Mouse (Mus musculus): ENCODE results near the gene Ackr1. TPM values are rescaled to one million over a fixed set of nuclear protein-coding genes. Genes with fewer than 3 reads are reported as not detected.

The Ackr1 gene
- polyA plus RNA-seq, 1 experiment from 2014 or later = 15.4 TPM

GRCm38 (mm10) chr1:173342425-173342824 lies 8.9 kb upstream of the Ackr1 start:
- no peaks in the 10 kb centered on the region for H3K27me3 ChIP-seq
- H3K9ac ChIP-seq = no peak overlapping the region
- no peak overlapping the region for H3K4me3 ChIP-seq
- 41% methylated on average over 1 of the region's 1 CpGs for WGBS
- H3K9me3 ChIP-seq = no peaks in the 10 kb centered on the region
- H3K4me2 ChIP-seq = no peak overlapping the region
- H3K27ac ChIP-seq (replicated peaks) = no peak overlapping the region
- peaks cover 82% of the 10 kb centered on the region for H3K36me3 ChIP-seq
- peak; percentile 9; the same call in 1 of the 2 replicates for ATAC-seq (ENCODE audit: low read depth)
- H3K4me1 ChIP-seq (replicated peaks) = peaks cover 17% of the 10 kb centered on the region

DNA sequence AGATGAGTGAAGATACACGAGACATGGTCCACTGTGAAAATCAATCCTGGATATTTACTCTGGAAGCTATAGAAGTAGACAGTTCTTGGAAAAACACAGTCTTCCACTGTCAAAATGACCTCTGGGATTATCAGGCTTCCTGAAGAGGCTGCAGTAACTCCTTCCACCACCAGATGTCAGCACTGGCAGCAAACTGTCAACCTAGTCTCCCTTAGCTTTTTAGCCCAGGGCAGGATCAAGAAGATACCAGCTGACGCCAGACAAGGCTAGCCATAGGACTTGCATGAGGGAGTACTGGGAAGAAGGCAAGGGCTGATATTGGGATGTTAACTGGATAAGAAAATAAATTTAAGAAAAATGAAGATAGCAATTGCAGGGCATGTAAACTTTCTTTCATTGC lies 6.0 kb upstream of the Ackr1 start:
- H3K9ac ChIP-seq = no peak overlapping the region
- no peaks in the 10 kb centered on the region for H3K27me3 ChIP-seq
- H3K4me2 ChIP-seq = no peak overlapping the region
- no peak for ATAC-seq (ENCODE audit: low read depth)
- no peak overlapping the region for H3K27ac ChIP-seq (replicated peaks)
- H3K4me3 ChIP-seq = no peak overlapping the region
- peaks cover 19% of the 10 kb centered on the region for H3K4me1 ChIP-seq (replicated peaks)
- H3K36me3 ChIP-seq = peaks cover 84% of the 10 kb centered on the region
- WGBS = 14% methylated on average over 2 of the region's 2 CpGs
- H3K9me3 ChIP-seq = no peaks in the 10 kb centered on the region

DNA sequence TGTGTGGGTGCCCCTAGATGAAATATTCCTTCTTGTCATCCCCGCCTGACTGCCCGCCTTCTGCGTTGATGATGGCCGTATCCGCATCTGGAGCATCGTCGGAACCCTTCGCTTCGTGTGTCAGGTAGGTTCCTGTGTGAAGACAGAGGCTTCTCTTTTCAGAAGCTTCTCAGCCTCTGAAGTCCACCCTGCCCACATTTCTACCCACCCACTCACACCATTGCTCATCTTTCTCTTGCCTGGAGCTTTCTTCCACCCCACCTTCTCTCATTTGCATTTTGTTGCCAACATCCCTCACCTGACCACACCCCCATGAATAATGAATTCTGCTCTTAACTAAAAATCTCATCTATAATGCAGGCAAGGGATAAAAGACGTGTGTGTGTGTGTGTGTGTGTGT lies 3.5 kb upstream of the Ackr1 start:
- 90% methylated on average over 10 of the region's 10 CpGs for WGBS
- no peak overlapping the region for H3K9ac ChIP-seq
- H3K27ac ChIP-seq (replicated peaks) = no peak overlapping the region
- no peaks in the 10 kb centered on the region for H3K9me3 ChIP-seq
- no peak for ATAC-seq (ENCODE audit: low read depth)
- no peak overlapping the region for H3K4me2 ChIP-seq
- H3K36me3 ChIP-seq = peaks cover 63% of the 10 kb centered on the region
- no peaks in the 10 kb centered on the region for H3K27me3 ChIP-seq
- H3K4me1 ChIP-seq (replicated peaks) = peaks cover 6% of the 10 kb centered on the region
- H3K4me3 ChIP-seq = no peak overlapping the region

GRCm38 (mm10) chr1:173335903-173336302 lies 2.4 kb upstream of the Ackr1 start:
- Histone ChIP-seq H3K9me3 (no peaks in the 10 kb centered on the region), H3K4me2 (no peak overlapping the region), H3K36me3 (peaks cover 54% of the 10 kb centered on the region), H3K4me1 (replicated peaks) (peaks cover 6% of the 10 kb centered on the region), H3K27ac (replicated peaks) (0 out of 2 replicates have a peak overlapping the region, but pooled peaks have one; percentile 13), H3K9ac (no peak overlapping the region), H3K4me3 (no peak overlapping the region), H3K27me3 (no peaks in the 10 kb centered on the region)
- ATAC-seq (ENCODE audit: low read depth) = peak; percentile 34; the same call in 1 of the 2 replicates
- WGBS = 48% methylated on average over 11 of the region's 11 CpGs

DNA sequence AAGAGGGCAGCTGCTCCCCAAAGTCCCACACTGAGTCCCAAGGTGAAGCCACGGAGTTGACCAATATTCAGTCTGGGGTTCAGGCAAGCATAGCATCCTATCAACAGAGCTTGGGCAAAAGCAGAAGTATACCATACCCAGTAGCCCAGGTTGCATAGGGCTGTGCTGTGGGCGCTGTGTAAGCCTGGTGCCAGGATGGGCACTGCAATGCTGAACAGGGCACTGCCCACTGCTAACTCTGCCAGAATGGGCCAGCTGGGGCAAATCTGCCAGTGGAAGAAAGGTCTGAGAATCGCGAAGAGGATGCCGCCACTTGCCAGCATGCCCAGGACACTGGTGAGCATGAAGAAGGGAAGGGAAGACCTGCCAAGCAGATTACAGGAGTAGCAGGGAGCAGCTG lies 1.1 kb downstream of the Ackr1 start:
- WGBS = 89% methylated on average over 5 of the region's 5 CpGs

GRCm38 (mm10) chr1:173329743-173330142 lies 3.8 kb downstream of the Ackr1 start:
- ATAC-seq (ENCODE audit: low read depth) = 0 out of 2 replicates have a peak, but pooled peaks have one; percentile 9

More for the DNA sequence above, 1.1 kb downstream of the Ackr1 start:
- Histone ChIP-seq H3K4me2 (no peak overlapping the region), H3K27ac (replicated peaks) (no peak overlapping the region), H3K9ac (no peak overlapping the region), H3K4me1 (replicated peaks) (peaks cover 26% of the 10 kb centered on the region), H3K36me3 (peaks cover 22% of the 10 kb centered on the region), H3K27me3 (no peaks in the 10 kb centered on the region), H3K4me3 (no peak overlapping the region), H3K9me3 (no peaks in the 10 kb centered on the region)
- ATAC-seq (ENCODE audit: low read depth) = no peak

GRCm38 (mm10) chr1:173329185-173329584 lies 4.4 kb downstream of the Ackr1 start:
- Histone ChIP-seq H3K4me1 (replicated peaks) (peaks cover 20% of the 10 kb centered on the region), H3K27ac (replicated peaks) (peak overlapping the region; percentile 61), H3K27me3 (no peaks in the 10 kb centered on the region), H3K4me2 (no peak overlapping the region), H3K36me3 (no peaks in the 10 kb centered on the region), H3K4me3 (no peak overlapping the region), H3K9ac (no peak overlapping the region), H3K9me3 (no peaks in the 10 kb centered on the region)
- ATAC-seq (ENCODE audit: low read depth) = peak; percentile 3; the same call in 1 of the 2 replicates
- WGBS = 42% methylated on average over 4 of the region's 4 CpGs

More at GRCm38 (mm10) chr1:173329743-173330142, 3.8 kb downstream of the Ackr1 start:
- no peak overlapping the region for H3K4me3 ChIP-seq
- 63% methylated on average over 5 of the region's 5 CpGs for WGBS
- no peak overlapping the region for H3K9ac ChIP-seq
- H3K27me3 ChIP-seq = no peaks in the 10 kb centered on the region
- peaks cover 20% of the 10 kb centered on the region for H3K4me1 ChIP-seq (replicated peaks)
- H3K36me3 ChIP-seq = no peaks in the 10 kb centered on the region
- no peaks in the 10 kb centered on the region for H3K9me3 ChIP-seq
- H3K27ac ChIP-seq (replicated peaks) = peak overlapping the region; percentile 28; the same call in 1 of the 2 replicates
- no peak overlapping the region for H3K4me2 ChIP-seq

GRCm38 (mm10) chr1:173328446-173328845 lies 5.1 kb downstream of the Ackr1 start:
- no peak for ATAC-seq (ENCODE audit: low read depth)
- H3K9me3 ChIP-seq = no peaks in the 10 kb centered on the region
- no peak overlapping the region for H3K9ac ChIP-seq
- H3K4me2 ChIP-seq = no peak overlapping the region
- peaks cover 20% of the 10 kb centered on the region for H3K4me1 ChIP-seq (replicated peaks)
- H3K4me3 ChIP-seq = no peak overlapping the region
- 42% methylated on average over 8 of the region's 8 CpGs for WGBS
- no peaks in the 10 kb centered on the region for H3K36me3 ChIP-seq
- H3K27ac ChIP-seq (replicated peaks) = no peak overlapping the region; the same call in 1 of the 2 replicates
- H3K27me3 ChIP-seq = no peaks in the 10 kb centered on the region

- WGBS = 79% methylated on average over 1 of the region's 1 CpGs
- no peak for ATAC-seq (ENCODE audit: low read depth)
- H3K4me2 ChIP-seq = no peak overlapping the region
These were observed 7.0 kb downstream of the Ackr1 start for GRCm38 (mm10) chr1:173326552-173326951.

GRCm38 (mm10) chr1:173325395-173325794 lies 8.2 kb downstream of the Ackr1 start:
- H3K4me3 ChIP-seq = no peak overlapping the region
- H3K27me3 ChIP-seq = no peaks in the 10 kb centered on the region
- H3K27ac ChIP-seq (replicated peaks) = no peak overlapping the region
- H3K4me2 ChIP-seq = no peak overlapping the region
- no peaks in the 10 kb centered on the region for H3K36me3 ChIP-seq
- no peak for ATAC-seq (ENCODE audit: low read depth)
- no peaks in the 10 kb centered on the region for H3K9me3 ChIP-seq
- 100% methylated on average over 1 of the region's 1 CpGs for WGBS
- H3K9ac ChIP-seq = no peak overlapping the region
- H3K4me1 ChIP-seq (replicated peaks) = peaks cover 30% of the 10 kb centered on the region

More at GRCm38 (mm10) chr1:173326552-173326951, 7.0 kb downstream of the Ackr1 start:
- Histone ChIP-seq H3K4me3 (no peak overlapping the region), H3K9ac (no peak overlapping the region), H3K27me3 (no peaks in the 10 kb centered on the region), H3K36me3 (no peaks in the 10 kb centered on the region), H3K4me1 (replicated peaks) (peaks cover 28% of the 10 kb centered on the region), H3K9me3 (no peaks in the 10 kb centered on the region), H3K27ac (replicated peaks) (no peak overlapping the region)

GRCm38 (mm10) chr1:173324961-173325360 lies 8.6 kb downstream of the Ackr1 start:
- Histone ChIP-seq H3K27ac (replicated peaks) (no peak overlapping the region), H3K9ac (no peak overlapping the region), H3K9me3 (no peaks in the 10 kb centered on the region), H3K4me1 (replicated peaks) (peaks cover 26% of the 10 kb centered on the region), H3K4me3 (no peak overlapping the region), H3K4me2 (no peak overlapping the region), H3K27me3 (no peaks in the 10 kb centered on the region), H3K36me3 (no peaks in the 10 kb centered on the region)
- WGBS = 70% methylated on average over 4 of the region's 4 CpGs
- ATAC-seq (ENCODE audit: low read depth) = no peak

DNA sequence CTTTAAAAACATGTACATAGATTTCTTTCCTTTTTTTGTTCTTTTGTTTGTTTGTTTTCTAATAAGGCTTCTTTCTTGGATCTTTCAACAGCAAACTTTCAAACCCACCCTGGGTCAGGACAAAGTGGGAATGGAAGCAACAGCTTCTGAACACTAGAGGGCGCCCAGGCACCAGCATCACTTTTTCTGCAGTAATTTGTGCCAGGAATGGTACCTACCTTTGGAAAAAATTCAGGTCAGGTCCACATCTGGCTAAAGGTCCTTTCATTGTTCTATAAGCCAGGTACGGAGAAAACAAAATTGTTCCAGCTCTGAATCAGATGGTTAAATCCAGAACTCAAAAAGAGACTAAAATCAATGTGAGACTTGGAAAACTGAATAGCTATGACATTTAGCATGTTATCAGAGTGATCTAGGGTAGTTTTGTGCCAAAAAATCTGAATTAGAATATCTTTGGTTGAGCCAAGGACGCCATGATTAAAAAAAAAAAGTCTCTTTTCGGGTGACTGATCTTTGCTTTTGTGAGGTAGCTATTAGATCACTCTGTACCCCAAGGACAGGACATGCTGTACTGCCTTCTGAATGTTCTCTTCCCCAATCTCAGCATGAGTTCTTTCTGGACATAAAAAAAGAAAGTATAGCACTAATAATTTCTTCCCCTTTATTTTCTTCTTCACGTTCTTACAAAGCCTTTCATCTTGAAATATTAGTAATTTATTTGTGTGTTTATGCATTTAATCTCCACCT lies 9.5 kb downstream of the Ackr1 start:
- Histone ChIP-seq H3K4me2 (no peak overlapping the region), H3K9ac (no peak overlapping the region), H3K36me3 (no peaks in the 10 kb centered on the region), H3K9me3 (no peaks in the 10 kb centered on the region), H3K4me1 (replicated peaks) (peaks cover 22% of the 10 kb centered on the region), H3K27me3 (no peaks in the 10 kb centered on the region), H3K27ac (replicated peaks) (no peak overlapping the region), H3K4me3 (no peak overlapping the region)
- 29% methylated on average over 5 of the region's 5 CpGs for WGBS
- ATAC-seq (ENCODE audit: low read depth) = no peak
